Mouse (Mus musculus) stomach, postnatal 0 days (tissue): ENCODE measurements around the gene Ankrd42. TPM values are rescaled to one million over a fixed set of nuclear protein-coding genes. Genes with fewer than 3 reads are reported as not detected.

Source experiments
- ATAC-seq: fragments of 200-750 bp; cut with Nextera tagmentation; 2 replicates; pipeline ENCODE4 v1.8.0; 2017; ENCODE audit not compliant: low FRiP score, low TSS enrichment
- DNase-seq: peaks from one replicate; pipeline ENCODE4 v3.0.0-alpha.2; 2016; ENCODE audit warnings: low spot score
- H3K27ac ChIP-seq: fragments of 300-500 bp; sonication (generic); replicated peaks from 2 replicates; pipeline ENCODE4 v1.5.1; 2014; ENCODE audit warnings: mild to moderate bottlenecking, control low read depth
- H3K27me3 ChIP-seq: fragments of 300-500 bp; sonication (generic); 2 replicates; pipeline ENCODE4 v1.6.1; 2014; ENCODE audit warnings: low read length; ENCODE audit not compliant: control insufficient read depth, insufficient read depth
- H3K36me3 ChIP-seq: fragments of 300-500 bp; sonication (generic); 2 replicates; pipeline ENCODE4 v1.6.1; 2014; ENCODE audit warnings: low read length, mixed read lengths; ENCODE audit not compliant: control insufficient read depth, insufficient read depth
- H3K4me1 ChIP-seq: fragments of 300-500 bp; sonication (generic); replicated peaks from 2 replicates; pipeline ENCODE4 v1.6.1; 2014; ENCODE audit warnings: antibody characterized with exemption; ENCODE audit not compliant: control insufficient read depth, insufficient read depth
- H3K4me2 ChIP-seq: fragments of 300-500 bp; sonication (generic); replicated peaks from 2 replicates; pipeline ENCODE4 v1.6.1; 2014; ENCODE audit warnings: low read depth, mild to moderate bottlenecking, control low read depth, moderate library complexity
- H3K4me3 ChIP-seq: fragments of 300-500 bp; sonication (generic); 2 replicates; pipeline ENCODE4 v1.5.1; 2014; ENCODE audit warnings: low read depth, low read length, control low read depth
- H3K9ac ChIP-seq: fragments of 300-500 bp; sonication (generic); 2 replicates; pipeline ENCODE4 v1.6.1; 2014; ENCODE audit warnings: mild to moderate bottlenecking, low read length, control low read depth, mixed read lengths
- H3K9me3 ChIP-seq: fragments of 300-500 bp; sonication (generic); 2 replicates; pipeline ENCODE4 v1.6.1; 2016; ENCODE audit warnings: low read length; ENCODE audit not compliant: control insufficient read depth
- CTCF ChIP-seq: IDR thresholded peaks from 2 replicates; pipeline ENCODE4 v1.5.1; 2016; ENCODE audit warnings: antibody characterized with exemption, low read depth, mild to moderate bottlenecking, moderate library complexity
- EP300 ChIP-seq: optimal IDR thresholded peaks from 2 replicates; pipeline ENCODE3; 2016; ENCODE audit warnings: antibody characterized with exemption
- WGBS: fragments of 180-500 bp; shearing (Covaris S2); extraction: QIAGEN DNeasy Blood & Tissue Kit; methylation state at CpG from one replicate; pipeline ENCODE4 v1.1.7; 2014; 5-methylcytosine and 5-hydroxymethylcytosine counted together
- polyA plus RNA-seq: library from polyadenylated mRNA; unstranded; fragments of >200 nt; fragmentation: Nextera tagmentation; extraction: Ambion mirVana; gene quantifications from 2 replicates; pipeline ENCODE4 v1.2.1, GENCODE M21; 2015

The Ankrd42 gene
- polyA plus RNA-seq: 1.6 and 1.8 TPM in 2 replicates

DNA sequence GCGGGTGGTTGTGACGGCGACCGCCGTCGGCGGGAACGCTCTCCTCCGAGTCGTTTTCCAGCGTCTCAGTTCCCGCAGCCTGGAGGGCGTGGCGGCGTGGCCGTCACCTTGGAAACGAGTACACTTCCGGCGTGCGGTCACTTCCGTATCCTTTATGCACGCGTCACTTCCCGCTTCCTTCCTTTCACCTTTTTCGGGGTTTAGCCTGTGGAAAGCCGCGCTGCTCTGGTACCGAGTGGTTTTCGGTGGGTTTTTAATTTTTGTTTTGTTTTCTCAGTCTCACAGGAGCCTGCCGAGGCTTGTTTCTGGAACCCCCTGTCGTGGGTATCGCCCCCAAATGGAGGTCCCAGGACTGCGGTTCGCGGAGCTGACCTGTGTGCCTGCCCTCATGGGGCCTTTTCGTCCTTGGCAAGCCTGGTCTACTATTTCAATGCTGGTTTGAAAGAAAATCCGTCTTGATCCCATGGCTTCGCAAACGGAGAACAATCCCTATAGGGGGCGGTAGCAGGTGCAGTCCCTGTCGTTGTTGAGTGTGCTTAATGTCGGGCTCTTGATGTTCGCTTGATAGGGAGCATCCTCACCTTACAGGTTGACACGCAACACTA lies at the start of gene Ankrd42:
TSS of gene Ankrd42 (minus strand) at position 122 of the 605 bp plus-strand sequence.
- Histone ChIP-seq H3K9me3 (no peaks in the 10 kb centered on the region), H3K4me3 (peak within 1 kb of the TSS; percentile 85), H3K27me3 (no peaks in the 10 kb centered on the region), H3K4me1 (no peaks in the 10 kb centered on the region), H3K9ac (peak within 1 kb of the TSS; percentile 84), H3K27ac (peak within 1 kb of the TSS; percentile 89), H3K36me3 (peaks cover 4% of the 10 kb centered on the region), H3K4me2 (peak within 1 kb of the TSS; percentile 96)
- ATAC-seq (peak; percentile 97), DNase-seq (peak; percentile 94)
- WGBS: under 1% methylated on average over 44 of the region's 44 CpGs
- TF ChIP-seq EP300 (no peak), CTCF (peak; percentile 62)

DNA sequence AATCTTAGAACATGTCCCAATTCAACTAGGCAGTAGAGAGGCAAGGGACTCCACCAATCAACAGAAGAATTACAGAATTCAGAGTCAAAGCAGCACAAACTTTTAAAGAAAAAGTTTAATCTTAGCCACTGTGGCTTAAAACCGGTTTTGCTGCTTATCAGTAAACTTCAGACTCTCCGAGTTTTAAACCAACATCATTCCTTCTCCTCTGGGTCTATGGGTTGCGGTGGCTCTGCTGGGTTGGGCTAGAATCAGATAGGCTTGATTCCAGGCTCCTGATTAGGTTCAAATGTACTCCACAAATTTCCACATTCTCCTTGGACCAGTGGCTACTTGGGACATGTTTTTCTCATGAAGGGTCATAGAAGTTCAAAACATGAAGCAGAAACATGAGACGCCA lies 40.4 kb upstream of the Ankrd42 start:
- Histone ChIP-seq H3K9me3 (no peaks in the 10 kb centered on the region), H3K27ac (no peak overlapping the region), H3K4me3 (no peak overlapping the region), H3K9ac (no peak overlapping the region), H3K4me2 (no peak overlapping the region), H3K4me1 (no peaks in the 10 kb centered on the region), H3K36me3 (no peaks in the 10 kb centered on the region), H3K27me3 (no peaks in the 10 kb centered on the region)
- DNase-seq: no peak
- no peak for TF ChIP-seq CTCF
- ATAC-seq: no peak
- WGBS: 48% methylated on average over 4 of the region's 4 CpGs

DNA sequence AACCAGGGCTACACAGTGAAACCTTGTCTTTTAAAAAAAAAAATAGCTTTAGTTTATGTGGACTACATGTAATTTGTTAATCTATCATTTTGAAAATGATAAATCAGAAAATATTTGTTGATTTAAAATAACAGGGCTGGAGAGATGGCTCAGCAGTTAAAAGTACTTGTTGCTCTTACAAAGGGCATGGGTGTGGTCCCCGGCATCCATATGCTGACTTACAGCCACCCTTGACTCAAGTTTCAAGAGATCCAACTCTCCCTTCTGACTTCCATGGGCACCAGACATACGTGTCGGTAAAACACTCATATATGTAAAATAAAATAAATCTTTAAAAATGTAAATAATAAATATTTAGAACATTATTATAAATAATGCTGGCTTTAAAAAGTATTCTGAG lies 38.2 kb upstream of the Ankrd42 start:
- no peak overlapping the region for H3K9ac ChIP-seq
- no peaks in the 10 kb centered on the region for H3K27me3 ChIP-seq
- H3K9me3 ChIP-seq: no peaks in the 10 kb centered on the region
- ATAC-seq (no peak), DNase-seq (no peak)
- H3K4me1 ChIP-seq: no peaks in the 10 kb centered on the region
- H3K27ac ChIP-seq: no peak overlapping the region
- no peak overlapping the region for H3K4me3 ChIP-seq
- no peak for TF ChIP-seq CTCF
- TF ChIP-seq EP300: no peak
- H3K36me3 ChIP-seq: no peaks in the 10 kb centered on the region
- H3K4me2 ChIP-seq: no peak overlapping the region
- WGBS: 62% methylated on average over 3 of the region's 3 CpGs

DNA sequence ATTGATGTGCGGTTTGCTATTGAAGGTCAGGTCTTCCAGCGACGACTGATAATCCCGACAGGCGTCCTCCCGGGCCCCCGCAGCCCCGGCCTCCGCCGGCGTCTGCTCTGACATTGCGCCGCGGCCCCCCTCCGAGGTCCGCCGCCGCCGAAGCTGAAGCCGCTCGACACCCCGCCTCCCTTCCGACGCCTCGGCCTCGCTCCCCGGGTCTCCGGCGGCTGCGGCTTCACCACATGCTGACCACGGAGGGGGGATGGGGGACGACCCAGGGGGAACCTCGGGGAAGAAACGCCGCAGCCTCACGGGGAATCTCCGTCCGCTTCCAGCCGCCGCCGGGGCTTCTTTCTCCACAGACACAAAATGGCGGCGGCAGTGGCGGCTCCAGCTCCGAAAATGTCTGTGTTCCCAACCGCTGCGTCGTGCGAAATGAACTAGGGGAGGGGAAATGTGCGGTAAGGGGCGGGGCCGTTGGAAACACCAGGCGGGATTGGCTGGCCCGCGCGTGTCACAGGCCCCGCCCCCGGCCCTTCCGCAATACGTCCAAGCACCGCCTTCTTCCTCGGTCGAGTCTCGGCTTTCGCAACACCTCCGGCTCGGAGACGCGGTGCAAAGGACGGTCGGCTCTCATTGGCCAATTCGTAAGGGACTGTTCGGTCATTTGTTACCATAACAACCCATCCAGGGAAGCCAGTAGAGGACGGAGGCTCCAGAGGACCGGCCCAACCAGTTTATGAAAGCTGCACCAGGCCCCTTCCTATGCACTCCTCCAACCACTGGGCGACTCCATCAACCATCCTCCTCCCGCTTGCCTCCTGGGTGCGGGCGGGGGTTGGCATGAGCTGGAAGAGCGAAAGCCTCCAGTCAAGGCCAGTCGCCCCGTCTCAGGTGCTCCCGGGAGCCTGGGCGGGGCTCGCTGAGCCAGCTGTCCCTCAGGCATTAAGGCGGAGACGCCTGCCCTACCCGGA lies 32.8 kb upstream of the Ankrd42 start, which contains the start of gene Pcf11:
TSS of gene Pcf11 (minus strand) at position 428 of the 965 bp plus-strand sequence.
- peak; percentile 99 for DNase-seq
- H3K36me3 ChIP-seq: no peaks in the 10 kb centered on the region
- 0 out of 2 replicates have a peak, but pooled peaks cover 3% of the 10 kb centered on the region for H3K4me1 ChIP-seq
- H3K27me3 ChIP-seq: no peaks in the 10 kb centered on the region
- no peaks in the 10 kb centered on the region for H3K9me3 ChIP-seq
- TF ChIP-seq EP300 (peak; percentile 18), CTCF (peak; percentile 53)
- peak; percentile 99 for ATAC-seq
- peak within 1 kb of the TSS; percentile 99 for H3K27ac ChIP-seq
- peak within 1 kb of the TSS; percentile 99 for H3K9ac ChIP-seq
- WGBS: under 1% methylated on average over 84 of the region's 88 CpGs
- H3K4me2 ChIP-seq: peak within 1 kb of the TSS; percentile 77
- H3K4me3 ChIP-seq: peak within 1 kb of the TSS; percentile 100

DNA sequence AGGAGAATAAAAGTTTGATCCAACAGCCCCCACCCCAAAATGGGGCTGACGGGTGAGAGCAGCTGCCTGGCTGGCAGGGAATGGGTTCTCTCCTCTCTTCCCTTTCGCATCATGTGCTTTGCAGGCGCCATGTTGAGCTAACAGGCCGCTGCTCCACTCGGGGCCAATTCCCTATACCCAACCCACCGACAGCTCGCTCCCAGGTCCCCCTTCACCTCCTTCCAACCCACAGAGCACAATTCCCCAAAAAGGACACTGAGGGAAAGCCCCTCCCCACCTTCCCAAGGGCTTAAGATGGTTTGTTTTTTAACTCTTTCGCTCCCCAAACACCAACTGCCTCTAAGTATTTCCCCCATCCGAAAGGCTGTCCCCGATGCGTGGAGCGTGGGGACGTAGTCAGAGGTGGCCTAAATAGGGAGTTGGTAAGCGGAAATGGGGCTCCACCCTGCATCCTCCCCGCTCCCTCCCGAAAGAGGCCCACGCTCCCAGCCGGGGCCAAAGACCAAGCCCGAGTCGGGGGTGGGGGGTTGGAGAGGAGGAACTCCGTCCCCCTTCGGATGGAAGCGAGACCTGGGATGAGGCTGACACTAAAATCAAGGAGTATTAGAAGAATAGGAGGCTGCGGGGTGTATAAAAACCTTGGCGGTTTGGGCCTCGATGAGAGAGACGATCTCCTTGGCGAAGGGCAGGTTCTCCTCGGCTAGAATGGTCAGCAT lies 32.0 kb upstream of the Ankrd42 start:
- Histone ChIP-seq H3K4me1 (0 out of 2 replicates have a peak, but pooled peaks cover 3% of the 10 kb centered on the region), H3K9me3 (no peaks in the 10 kb centered on the region), H3K36me3 (no peaks in the 10 kb centered on the region), H3K27ac (peak overlapping the region; percentile 99), H3K4me3 (peak overlapping the region; percentile 100), H3K4me2 (peak overlapping the region; percentile 77), H3K27me3 (no peaks in the 10 kb centered on the region), H3K9ac (peak overlapping the region; percentile 99)
- ATAC-seq (no peak), DNase-seq (peak; percentile 66)
- 0% methylated on average over 29 of the region's 29 CpGs for WGBS
- no peak for TF ChIP-seq CTCF
- TF ChIP-seq EP300: no peak
